Mouse (Mus musculus) megakaryocyte, embryonic 14.5 days (primary cell): Measurements from ENCODE around the gene Marveld3.

Experiments used
- FLI1 ChIP-seq: IDR thresholded peaks from 2 replicates; pipeline ENCODE4 v1.6.1; 2012; ENCODE audit warnings: low read length, inconsistent platforms, mixed read lengths
- GATA1 ChIP-seq: IDR thresholded peaks from 3 replicates; pipeline ENCODE4 v1.6.1; 2012; ENCODE audit warnings: mixed read lengths, low read length, inconsistent platforms, borderline replicate concordance

- TF ChIP-seq GATA1 (no peak), FLI1 (no peak)
Measured at GRCm38 (mm10) chr8:109992951-109993350, 30.9 kb upstream of the Marveld3 start.
